Comparison of ENCODE assay signal across 21 mouse cellular contexts in genomic region chr4:138149977-138150376, GRCm38 (mm10).
DNase-seq lines count a peak whose midpoint lies in the region; ATAC-seq and TF ChIP-seq lines count a peak whose summit lies in the region.
"Had no signal": no experiment of that assay in that cellular context is flagged by ENCODE, and none has a peak within 500 bp of the region (broad histone marks: within the 10 kb centered on the region; RNA-seq: fewer than 3 reads in every experiment).

No protein-coding gene starts in this region.

- no peak for TF ChIP-seq CTCF in stomach, postnatal 0 days (IDR thresholded peaks at IDR 0.05; ENCODE audit: low read depth)

- no peaks in the 10 kb centered on the region for H3K27me3 ChIP-seq in stomach, postnatal 0 days (ENCODE audit: control insufficient read depth, insufficient read depth, low read length)
- H3K27me3 ChIP-seq: forebrain, embryonic 15.5 days; heart, embryonic 12.5 days; hindbrain, embryonic 15.5 days had no signal

- no peak overlapping the region for H3K4me3 ChIP-seq in ES-E14 (ENCODE audit: insufficient read depth in 1 of 2, low read depth in 1 of 2, low read length in 2 of 2, poor library complexity in 1 of 2, severe bottlenecking in 1 of 2)
- H3K4me3 ChIP-seq in stomach, postnatal 0 days (ENCODE audit: low read depth, low read length), result no peak overlapping the region
- H3K4me3 ChIP-seq: embryonic facial prominence, embryonic 10.5 days; erythroblast, embryonic 14.5 days; forebrain, embryonic 10.5 days; forebrain, embryonic 15.5 days; heart, adult 2 months; heart, embryonic 12.5 days; hindbrain, embryonic 10.5 days; hindbrain, embryonic 15.5 days had no signal

- ATAC-seq in stomach, postnatal 0 days (ENCODE audit: low FRiP score, low TSS enrichment), result peak; percentile 85
- ATAC-seq: forebrain, embryonic 15.5 days had no signal

- H3K4me1 ChIP-seq in ES-E14 (ENCODE audit: control insufficient read depth in 2 of 2, insufficient read depth in 2 of 2, low read length in 2 of 2, poor library complexity in 1 of 2), result no peaks in the 10 kb centered on the region
- no peaks in the 10 kb centered on the region for H3K4me1 ChIP-seq in stomach, postnatal 0 days (replicated peaks; ENCODE audit: control insufficient read depth, insufficient read depth)
- H3K4me1 ChIP-seq: embryonic facial prominence, embryonic 10.5 days; forebrain, embryonic 15.5 days; heart, embryonic 12.5 days; hindbrain, embryonic 10.5 days; hindbrain, embryonic 15.5 days had no signal

- 37% methylated on average over 4 of the region's 4 CpGs for WGBS in large intestine, adult 2 months
- WGBS in stomach, postnatal 0 days, result 54% methylated on average over 4 of the region's 4 CpGs

- H3K27ac ChIP-seq in ES-E14 (ENCODE audit: insufficient read depth, low read depth, low read length, poor library complexity, severe bottlenecking), result no peak overlapping the region
- H3K27ac ChIP-seq in stomach, postnatal 0 days (replicated peaks), result no peak overlapping the region
- H3K27ac ChIP-seq: embryonic facial prominence, embryonic 10.5 days; forebrain, embryonic 10.5 days; forebrain, embryonic 15.5 days; heart, adult 2 months; hindbrain, embryonic 10.5 days; hindbrain, embryonic 15.5 days had no signal

- peaks cover 4% of the 10 kb centered on the region; the same call in 1 of the 2 replicates for H3K36me3 ChIP-seq in ES-E14 (ENCODE audit: control insufficient read depth, insufficient read depth, low read length, poor library complexity, severe bottlenecking)
- H3K36me3 ChIP-seq in stomach, postnatal 0 days (ENCODE audit: control insufficient read depth, insufficient read depth, low read length), result peaks cover 6% of the 10 kb centered on the region; the same call in 1 of the 2 replicates

- in situ Hi-C loops in ES-E14 (cut with MboI; ENCODE audit: low sequenced_read_pairs in 2 of 2, unreplicated experiment in 2 of 2), result no loop called here

- no peaks in the 10 kb centered on the region for H3K9me3 ChIP-seq in ES-E14 (ENCODE audit: control insufficient read depth, insufficient read depth, low read depth, low read length)
- H3K9me3 ChIP-seq in stomach, postnatal 0 days (ENCODE audit: control insufficient read depth, low read length), result no peaks in the 10 kb centered on the region
- H3K9me3 ChIP-seq: embryonic facial prominence, embryonic 10.5 days; forebrain, embryonic 10.5 days; forebrain, embryonic 15.5 days; G1E; heart, embryonic 12.5 days; hindbrain, embryonic 10.5 days; hindbrain, embryonic 15.5 days had no signal

- H3K4me2 ChIP-seq in stomach, postnatal 0 days (replicated peaks; ENCODE audit: low read depth), result no peak overlapping the region
- H3K4me2 ChIP-seq: forebrain, embryonic 15.5 days; heart, embryonic 12.5 days; hindbrain, embryonic 15.5 days had no signal

- no peak for TF ChIP-seq EP300 in stomach, postnatal 0 days (optimal IDR thresholded peaks at IDR 0.05)

- DNase-seq in ES-E14 (ENCODE audit: low read depth, low spot score), result no peak
- peak; percentile 10 for DNase-seq in gonadal fat pad, adult 2 months (ENCODE audit: low read depth)
- DNase-seq in large intestine, adult 2 months (ENCODE audit: low read depth, low spot score), result peak; percentile 48
- peak; percentile 66 for DNase-seq in stomach, postnatal 0 days (ENCODE audit: low spot score)
- DNase-seq in kidney, adult 8-10 months, result no peak
- DNase-seq in layer of hippocampus, adult 8-10 months (ENCODE audit: low spot score in 2 of 2), result no peak
- DNase-seq in frontal cortex, postnatal 14 days (ENCODE audit: low spot score in 2 of 2), result no peak
- DNase-seq: adrenal gland, adult 8-10 months; adrenal gland, postnatal 36 days; cerebellum, adult 2 months; cerebellum, postnatal 10 days; gastrocnemius, postnatal 10 days; heart, adult 2 months had no signal

- no peak overlapping the region for H3K9ac ChIP-seq in ES-E14 (ENCODE audit: insufficient read depth, low read depth, low read length, poor library complexity, severe bottlenecking)
- no peak overlapping the region for H3K9ac ChIP-seq in stomach, postnatal 0 days (ENCODE audit: low read length)
- H3K9ac ChIP-seq: forebrain, embryonic 15.5 days; heart, embryonic 12.5 days; hindbrain, embryonic 15.5 days had no signal

TF ChIP-seq in ES-E14, 5 proteins besides CTCF, POLR2A, EP300 and RAD21:
- TF ChIP-seq MAFK (IDR thresholded peaks at IDR 0.05; ENCODE audit: insufficient read depth, low read depth, low read length), result peak; percentile 40; the same call in 1 of the 2 replicates
- TF ChIP-seq HCFC1 (IDR thresholded peaks at IDR 0.05; ENCODE audit: borderline replicate concordance, insufficient read depth, low read length), result no peak

Comparison
In these comparisons a context has a peak if more than half of its experiments do, and no peak if none do; other contexts are left out.
1. DNase-seq: peak in gonadal fat pad, adult 2 months (single experiment), large intestine, adult 2 months (single experiment) and stomach, postnatal 0 days (single experiment); none in ES-E14 (single experiment), kidney, adult 8-10 months (0 of 2), layer of hippocampus, adult 8-10 months (0 of 2) and frontal cortex, postnatal 14 days (0 of 2).